Mouse (Mus musculus) bone marrow macrophage, adult 2 months (primary cell): ENCODE measurements around the gene Rims3.

ENCODE experiments used
- CTCF ChIP-seq: IDR thresholded peaks from 2 replicates; pipeline ENCODE4 v1.5.1; 2012; ENCODE audit warnings: low read depth, mild to moderate bottlenecking, low read length, moderate library complexity
- POLR2A ChIP-seq: IDR thresholded peaks from 2 replicates; pipeline ENCODE4 v1.6.1; 2012; ENCODE audit warnings: mild to moderate bottlenecking, low read depth, low read length, borderline replicate concordance

GRCm38 (mm10) chr4:120893656-120894401, 39.2 kb downstream of the Rims3 start:
- TF ChIP-seq CTCF (no peak), POLR2A (no peak)
